Mouse (Mus musculus) kidney, adult 2 months (tissue): ENCODE measurements around the gene 5430419D17Rik.

ENCODE experiments used
- CTCF ChIP-seq: fragments of 200-500 bp; conservative IDR thresholded peaks from 2 replicates; pipeline ENCODE4 v1.5.1; 2011; ENCODE audit warnings: low read depth, mild to moderate bottlenecking, control low read depth, low read length, moderate library complexity, mixed read lengths; ENCODE audit not compliant: insufficient read depth, insufficient read length
- POLR2A ChIP-seq: fragments of 200-500 bp; IDR thresholded peaks from one replicate; pipeline ENCODE4 v1.6.1; 2011; ENCODE audit warnings: low read depth, low read length, control low read depth

- TF ChIP-seq CTCF (no peak), POLR2A (no peak)
Measured at GRCm38 (mm10) chr7:131150179-131150578, 24.0 kb upstream of the 5430419D17Rik start.
